Mouse (Mus musculus): ENCODE measurements at regions not wholly inside any gene's neighbourhood (a gene's known extent, or its start where the extent isn't known, plus 50 kb on each side); places are given as distances from the start of the nearest gene placed in this dataset.

- DNase-seq (ENCODE audit: low spot score in 2 of 2) = peak in 1 of 2 experiments; percentile 4
Measured at GRCm38 (mm10) chr5:77487837-77488827, 80.3 kb upstream of the Igfbp7 start.

- no peak for DNase-seq (ENCODE audit: low spot score in 2 of 2)
Measured at GRCm38 (mm10) chr5:77483053-77483717, 75.3 kb upstream of the Igfbp7 start.

GRCm38 (mm10) chr5:77481811-77482210, 74.0 kb upstream of the Igfbp7 start:
- no peak for DNase-seq (ENCODE audit: low spot score in 2 of 2)

GRCm38 (mm10) chr5:77477794-77478193, 70.0 kb upstream of the Igfbp7 start:
- DNase-seq (ENCODE audit: low spot score in 2 of 2) = no peak

GRCm38 (mm10) chr5:77473896-77474486, 66.2 kb upstream of the Igfbp7 start:
- DNase-seq (ENCODE audit: low spot score in 2 of 2) = no peak

GRCm38 (mm10) chr5:77469236-77469766, 61.5 kb upstream of the Igfbp7 start:
- DNase-seq (ENCODE audit: low spot score in 2 of 2) = no peak

GRCm38 (mm10) chr5:77468467-77468866, 60.6 kb upstream of the Igfbp7 start:
- peak; percentile 71 to 76 for DNase-seq (ENCODE audit: low spot score in 2 of 2)

- peak; percentile 42 to 64 for DNase-seq (ENCODE audit: low spot score in 2 of 2)
Measured at GRCm38 (mm10) chr5:77464851-77465548, 57.2 kb upstream of the Igfbp7 start.

- DNase-seq (ENCODE audit: low spot score in 2 of 2) = peak; percentile 91
Measured at GRCm38 (mm10) chr5:77459896-77460717, 52.3 kb upstream of the Igfbp7 start.

Data from urinary bladder, postnatal 36 days (tissue).